Mouse (Mus musculus) forebrain, embryonic 10.5 days (tissue): ENCODE data around the gene Gm4969. TPM values are rescaled to one million over a fixed set of nuclear protein-coding genes. Genes with fewer than 3 reads are reported as not detected.

Experiments
- DNase-seq: peaks from one replicate; pipeline ENCODE4 v3.0.0-alpha.2; 2017; ENCODE audit warnings: low spot score; ENCODE audit errors: extremely low spot score
- H3K27ac ChIP-seq: fragments of 300-500 bp; sonication (generic); 2 replicates; pipeline ENCODE4 v1.5.1; 2016; ENCODE audit warnings: mild to moderate bottlenecking
- H3K27me3 ChIP-seq: fragments of 300-500 bp; sonication (generic); 2 replicates; pipeline ENCODE4 v1.6.1; 2016; ENCODE audit warnings: mild to moderate bottlenecking; ENCODE audit not compliant: poor library complexity, severe bottlenecking
- H3K36me3 ChIP-seq: fragments of 300-500 bp; sonication (generic); replicated peaks from 2 replicates; pipeline ENCODE4 v1.6.1; 2016; ENCODE audit warnings: mild to moderate bottlenecking, moderate library complexity
- H3K4me1 ChIP-seq: fragments of 300-500 bp; sonication (generic); 2 replicates; pipeline ENCODE4 v1.6.1; 2016
- H3K4me3 ChIP-seq: fragments of 300-500 bp; sonication (generic); 2 replicates; pipeline ENCODE4 v1.5.1; 2016; ENCODE audit warnings: mild to moderate bottlenecking, moderate library complexity
- H3K9me3 ChIP-seq: fragments of 300-500 bp; sonication (generic); 2 replicates; pipeline ENCODE4 v1.6.1; 2016; ENCODE audit warnings: mild to moderate bottlenecking, moderate library complexity
- WGBS: fragments of 180-500 bp; shearing (Covaris S2); methylation state at CpG from one replicate; pipeline ENCODE4 v1.1.7; 2016; 5-methylcytosine and 5-hydroxymethylcytosine counted together
- polyA plus RNA-seq: library from polyadenylated mRNA; unstranded; fragments of >200 nt; fragmentation: Nextera tagmentation; extraction: Ambion mirVana; gene quantifications from 2 replicates; pipeline ENCODE4 v1.2.1, GENCODE M21; 2016

Gm4969 gene
- polyA plus RNA-seq, 1 experiment from 2014 or later = 1.1 TPM

GRCm38 (mm10) chr7:19085495-19085894 lies 32.7 kb downstream of the Gm4969 start:
- Histone ChIP-seq H3K36me3 (peaks cover 89% of the 10 kb centered on the region), H3K4me1 (peaks cover 56% of the 10 kb centered on the region), H3K27me3 (peaks cover 28% of the 10 kb centered on the region), H3K27ac (no peak overlapping the region), H3K9me3 (no peaks in the 10 kb centered on the region), H3K4me3 (peak overlapping the region; percentile 31)
- WGBS = 11% methylated on average over 6 of the region's 6 CpGs
- no peak for DNase-seq

GRCm38 (mm10) chr7:19084921-19085473 lies 33.2 kb downstream of the Gm4969 start:
- no peak for DNase-seq
- Histone ChIP-seq H3K36me3 (peaks cover 89% of the 10 kb centered on the region), H3K9me3 (no peaks in the 10 kb centered on the region), H3K4me1 (peaks cover 56% of the 10 kb centered on the region), H3K4me3 (peak overlapping the region; percentile 31; the same call in 1 of the 2 replicates), H3K27ac (no peak overlapping the region), H3K27me3 (peaks cover 23% of the 10 kb centered on the region)
- WGBS = 22% methylated on average over 9 of the region's 9 CpGs

GRCm38 (mm10) chr7:19084277-19084771 lies 33.8 kb downstream of the Gm4969 start:
- peaks cover 20% of the 10 kb centered on the region for H3K27me3 ChIP-seq
- no peaks in the 10 kb centered on the region for H3K9me3 ChIP-seq
- H3K4me1 ChIP-seq = peaks cover 56% of the 10 kb centered on the region
- peaks cover 89% of the 10 kb centered on the region for H3K36me3 ChIP-seq
- 82% methylated on average over 6 of the region's 6 CpGs for WGBS
- no peak overlapping the region for H3K27ac ChIP-seq
- peak overlapping the region; percentile 11; the same call in 1 of the 2 replicates for H3K4me3 ChIP-seq
- DNase-seq = no peak

- 56% methylated on average over 10 of the region's 10 CpGs for WGBS
- Histone ChIP-seq H3K27ac (peak within 1 kb of the TSS; percentile 30; the same call in 1 of the 2 replicates), H3K9me3 (no peaks in the 10 kb centered on the region), H3K4me1 (peaks cover 56% of the 10 kb centered on the region), H3K27me3 (peaks cover 20% of the 10 kb centered on the region), H3K4me3 (peak within 1 kb of the TSS; percentile 11; the same call in 1 of the 2 replicates), H3K36me3 (peaks cover 89% of the 10 kb centered on the region)
- no peak for DNase-seq
Measured at GRCm38 (mm10) chr7:19083701-19084100, 34.5 kb downstream of the Gm4969 start, which contains the start of gene Dmpk. Gene Dmpk (plus strand): TSS chr7:19083849.

DNA sequence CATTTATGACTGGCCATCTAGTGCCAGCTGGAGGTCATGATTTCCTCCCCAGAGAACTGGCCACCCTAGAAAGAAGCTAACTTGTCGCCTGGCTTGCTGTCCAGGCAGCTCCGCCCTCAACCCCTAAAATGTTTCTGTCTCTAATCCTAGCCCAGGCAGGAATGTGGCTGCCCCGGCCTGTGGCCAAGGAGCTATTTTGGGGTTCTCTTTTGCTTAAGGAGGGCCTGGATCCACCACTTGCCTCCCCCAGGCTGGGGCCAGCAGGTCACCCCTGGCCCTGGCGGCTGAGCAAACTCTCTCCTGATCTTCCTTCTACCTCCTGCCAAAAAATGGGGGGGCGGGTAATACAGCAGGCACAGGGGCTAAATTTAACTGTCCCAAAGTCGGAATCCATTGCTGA lies 35.1 kb downstream of the Gm4969 start:
- WGBS = 65% methylated on average over 6 of the region's 6 CpGs
- Histone ChIP-seq H3K9me3 (no peaks in the 10 kb centered on the region), H3K27ac (no peak overlapping the region), H3K4me3 (0 out of 2 replicates have a peak overlapping the region, but pooled peaks have one; percentile 2), H3K36me3 (peaks cover 89% of the 10 kb centered on the region), H3K27me3 (peaks cover 20% of the 10 kb centered on the region), H3K4me1 (peaks cover 57% of the 10 kb centered on the region)
- DNase-seq = no peak

- WGBS = 86% methylated on average over 4 of the region's 4 CpGs
- DNase-seq = no peak
- Histone ChIP-seq H3K36me3 (peaks cover 86% of the 10 kb centered on the region), H3K9me3 (no peaks in the 10 kb centered on the region), H3K4me3 (no peak overlapping the region), H3K27me3 (peaks cover 17% of the 10 kb centered on the region), H3K27ac (no peak overlapping the region), H3K4me1 (peaks cover 63% of the 10 kb centered on the region)
Measured at GRCm38 (mm10) chr7:19082171-19082570, 36.0 kb downstream of the Gm4969 start.

GRCm38 (mm10) chr7:19080451-19080950 lies 37.7 kb downstream of the Gm4969 start:
- peaks cover 59% of the 10 kb centered on the region for H3K4me1 ChIP-seq
- H3K27me3 ChIP-seq = peaks cover 4% of the 10 kb centered on the region; the same call in 1 of the 2 replicates
- H3K27ac ChIP-seq = no peak overlapping the region
- WGBS = 92% methylated on average over 19 of the region's 19 CpGs
- H3K4me3 ChIP-seq = no peak overlapping the region
- no peaks in the 10 kb centered on the region for H3K9me3 ChIP-seq
- peaks cover 77% of the 10 kb centered on the region for H3K36me3 ChIP-seq
- DNase-seq = no peak

DNA sequence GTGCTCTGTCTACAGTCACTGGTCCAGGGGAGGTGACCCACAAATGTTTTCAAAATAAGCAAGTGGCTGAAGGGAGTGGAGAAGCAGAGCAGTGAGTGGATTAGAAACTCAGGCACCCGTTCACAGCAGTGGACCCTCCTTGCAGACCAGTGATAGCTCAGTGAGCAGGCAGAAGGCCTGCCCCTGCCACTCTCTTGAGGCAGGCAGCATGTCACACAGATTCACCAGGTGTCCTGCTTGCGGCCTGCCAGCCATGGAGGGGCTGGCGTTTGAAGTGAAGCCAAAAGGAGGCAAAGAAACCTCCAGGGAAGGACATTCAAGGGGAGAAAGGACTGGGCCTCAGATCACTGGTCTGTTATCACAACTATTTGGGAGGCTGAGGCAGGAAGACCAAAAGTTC lies 39.4 kb downstream of the Gm4969 start:
- Histone ChIP-seq H3K9me3 (no peaks in the 10 kb centered on the region), H3K27ac (no peak overlapping the region), H3K4me3 (no peak overlapping the region), H3K4me1 (peaks cover 46% of the 10 kb centered on the region), H3K36me3 (peaks cover 63% of the 10 kb centered on the region), H3K27me3 (no peaks in the 10 kb centered on the region)
- peak; percentile 12 for DNase-seq
- 88% methylated on average over 3 of the region's 3 CpGs for WGBS

DNA sequence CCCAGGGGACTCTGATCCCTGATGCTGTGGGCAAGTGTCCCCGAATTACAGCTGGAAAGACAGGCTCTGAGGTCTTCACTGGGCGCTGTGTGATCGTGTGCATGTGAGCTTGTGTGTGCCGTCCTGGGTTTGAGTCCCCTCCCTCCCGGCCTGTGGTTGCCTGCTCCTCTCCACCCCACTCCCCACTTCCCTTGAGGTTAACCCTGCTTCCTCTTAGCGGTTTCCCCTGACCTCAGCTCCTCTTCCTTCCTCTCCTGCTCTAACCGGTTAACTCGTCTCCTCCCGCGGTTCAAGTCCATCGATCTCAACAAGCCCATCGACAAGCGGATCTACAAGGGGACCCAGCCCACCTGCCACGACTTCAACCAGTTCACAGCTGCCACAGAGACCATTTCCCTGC lies 40.4 kb downstream of the Gm4969 start:
- Histone ChIP-seq H3K4me1 (peaks cover 36% of the 10 kb centered on the region), H3K27ac (no peak overlapping the region; the same call in 1 of the 2 replicates), H3K9me3 (no peaks in the 10 kb centered on the region), H3K27me3 (no peaks in the 10 kb centered on the region), H3K4me3 (peak overlapping the region; percentile 99), H3K36me3 (peaks cover 54% of the 10 kb centered on the region)
- DNase-seq = peak; percentile 13
- 85% methylated on average over 14 of the region's 14 CpGs for WGBS

GRCm38 (mm10) chr7:19076586-19076991 lies 41.6 kb downstream of the Gm4969 start:
- Histone ChIP-seq H3K36me3 (peaks cover 42% of the 10 kb centered on the region), H3K4me3 (peak overlapping the region; percentile 99), H3K4me1 (peaks cover 24% of the 10 kb centered on the region), H3K27ac (peak overlapping the region; percentile 94), H3K27me3 (no peaks in the 10 kb centered on the region), H3K9me3 (no peaks in the 10 kb centered on the region)
- WGBS = under 1% methylated on average over 22 of the region's 22 CpGs
- DNase-seq = peak; percentile 23

DNA sequence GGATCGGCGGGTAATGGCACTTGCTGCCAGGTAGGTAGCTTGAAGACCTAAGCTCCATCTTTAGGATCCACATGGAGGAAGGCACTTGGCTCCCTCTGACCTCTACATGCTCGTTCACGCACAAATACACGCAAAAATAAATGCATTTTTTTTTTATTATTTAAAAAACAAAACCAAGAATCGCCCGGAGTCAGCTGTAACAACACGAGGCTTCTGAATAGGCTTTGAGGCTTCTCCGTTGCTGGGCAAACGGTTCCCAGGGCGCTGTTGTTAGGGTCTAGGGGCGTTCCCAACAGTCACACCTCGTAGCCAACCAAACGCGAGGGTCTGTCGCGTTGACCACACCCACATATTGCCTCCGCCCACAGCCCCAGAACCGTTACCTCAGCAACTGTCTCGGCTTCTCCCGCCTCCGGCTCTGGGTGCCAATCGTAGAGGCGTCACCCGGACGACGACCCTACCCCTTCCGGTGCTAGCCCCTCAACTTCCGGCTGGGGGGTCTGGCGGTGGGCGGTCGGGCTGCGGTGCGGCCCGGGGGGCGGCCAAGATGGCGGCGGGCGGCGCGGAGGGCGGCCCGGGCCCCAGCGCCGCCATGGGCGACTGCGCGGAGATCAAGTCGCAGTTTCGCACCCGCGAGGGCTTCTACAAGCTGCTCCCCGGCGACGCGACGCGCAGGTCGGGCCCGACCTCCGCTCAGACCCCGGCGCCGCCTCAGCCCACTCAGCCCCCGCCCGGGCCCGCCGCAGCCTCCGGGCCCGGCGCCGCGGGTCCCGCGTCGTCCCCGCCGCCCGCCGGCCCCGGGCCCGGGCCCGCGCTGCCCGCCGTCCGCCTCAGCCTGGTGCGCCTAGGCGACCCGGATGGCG lies 42.2 kb downstream of the Gm4969 start, which contains the start of gene Dmwd:
TSS of gene Dmwd (plus strand) at position 505 of the 863 bp plus-strand sequence.
- Histone ChIP-seq H3K4me3 (peak within 1 kb of the TSS; percentile 99), H3K36me3 (peaks cover 35% of the 10 kb centered on the region), H3K27ac (peak within 1 kb of the TSS; percentile 94), H3K27me3 (no peaks in the 10 kb centered on the region), H3K9me3 (no peaks in the 10 kb centered on the region), H3K4me1 (peaks cover 22% of the 10 kb centered on the region)
- WGBS = 2% methylated on average over 90 of the region's 91 CpGs
- DNase-seq = peak; percentile 99

- peaks cover 22% of the 10 kb centered on the region for H3K4me1 ChIP-seq
- H3K36me3 ChIP-seq = peaks cover 28% of the 10 kb centered on the region
- no peak for DNase-seq
- no peaks in the 10 kb centered on the region for H3K9me3 ChIP-seq
- peak overlapping the region; percentile 99 for H3K4me3 ChIP-seq
- no peaks in the 10 kb centered on the region for H3K27me3 ChIP-seq
- 65% methylated on average over 5 of the region's 5 CpGs for WGBS
- H3K27ac ChIP-seq = peak overlapping the region; percentile 94
Measured at GRCm38 (mm10) chr7:19075231-19075630, 42.9 kb downstream of the Gm4969 start.
